ENCODE assay signal across 9 mouse cellular contexts in the genomic region with DNA sequence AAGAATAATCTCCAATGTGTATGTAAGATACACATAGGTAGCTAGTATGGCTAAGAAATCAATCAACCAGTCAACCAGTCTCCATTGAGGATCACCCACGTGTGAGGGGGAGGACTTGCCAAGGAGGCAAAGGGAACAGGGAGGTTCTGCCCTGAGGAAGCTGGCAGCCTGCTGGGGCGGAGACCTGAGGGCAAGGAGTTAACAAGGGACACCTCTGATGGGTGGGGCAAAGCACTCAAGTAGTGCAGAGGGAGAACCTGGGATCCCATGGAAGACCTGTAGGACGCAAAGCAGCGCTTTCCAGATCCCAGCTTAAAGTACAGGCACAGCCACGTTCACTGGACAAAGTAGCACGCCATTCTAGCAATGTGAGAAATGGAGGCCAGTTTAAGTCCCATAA.
DNase-seq lines count a peak whose midpoint lies in the region; ATAC-seq lines count a peak whose summit lies in the region.
"Had no signal": no experiment of that assay in that cellular context is flagged by ENCODE, and none has a peak within 500 bp of the region (broad histone marks: within the 10 kb centered on the region; RNA-seq: fewer than 3 reads in every experiment).

No protein-coding gene starts in this region.

- H3K4me1 ChIP-seq in heart, embryonic 10.5 days: peaks cover 23% of the 10 kb centered on the region

- H3K4me3 ChIP-seq in heart, embryonic 10.5 days: peak overlapping the region; percentile 5; the same call in 1 of the 2 replicates

- H3K36me3 ChIP-seq in heart, embryonic 10.5 days: no peaks in the 10 kb centered on the region

- DNase-seq in heart, embryonic 10.5 days (ENCODE audit: low spot score): no peak
- DNase-seq in heart, postnatal 36 days: no peak
- DNase-seq in kidney, postnatal 36 days: peak; percentile 24 to 53
- no peak for DNase-seq in natural killer cell, adult 2 months (ENCODE audit: low spot score in 2 of 2)
- DNase-seq in T-cell, adult 2 months (ENCODE audit: low spot score): no peak
- DNase-seq: cerebellum, adult 9-10 months had no signal

- no peaks in the 10 kb centered on the region for H3K27me3 ChIP-seq in heart, embryonic 10.5 days (ENCODE audit: insufficient read depth, poor library complexity, severe bottlenecking)

- H3K27ac ChIP-seq in heart, embryonic 10.5 days: peak overlapping the region; percentile 80

- 45% methylated on average over 6 of the region's 6 CpGs for WGBS in heart, embryonic 10.5 days

- peak; percentile 23; the same call in 1 of the 2 replicates for ATAC-seq in common myeloid progenitor, adult 5-6 weeks (replicated peaks; ENCODE audit: low read depth, poor library complexity, severe bottlenecking)
- ATAC-seq in megakaryocyte, adult 5-6 weeks (ENCODE audit: poor library complexity, severe bottlenecking): 0 out of 2 replicates have a peak, but pooled peaks have one; percentile 39
- no peak for ATAC-seq in monocyte, adult 5-6 weeks (replicated peaks; ENCODE audit: insufficient number of reproducible peaks, low FRiP score, low TSS enrichment, poor library complexity, severe bottlenecking)

- no peaks in the 10 kb centered on the region for H3K9me3 ChIP-seq in heart, embryonic 10.5 days

- intact Hi-C loops in heart, postnatal 36 days (cut with DNase I): no loop called here

Comparison
In these comparisons a context has a peak if more than half of its experiments do, and no peak if none do; other contexts are left out.
1. DNase-seq: peak in kidney, postnatal 36 days (2 of 2); none in heart, embryonic 10.5 days (single experiment), heart, postnatal 36 days (0 of 2), natural killer cell, adult 2 months (0 of 2) and T-cell, adult 2 months (single experiment).